Comparison of ENCODE assay signal across 16 mouse cellular contexts in the genomic region with DNA sequence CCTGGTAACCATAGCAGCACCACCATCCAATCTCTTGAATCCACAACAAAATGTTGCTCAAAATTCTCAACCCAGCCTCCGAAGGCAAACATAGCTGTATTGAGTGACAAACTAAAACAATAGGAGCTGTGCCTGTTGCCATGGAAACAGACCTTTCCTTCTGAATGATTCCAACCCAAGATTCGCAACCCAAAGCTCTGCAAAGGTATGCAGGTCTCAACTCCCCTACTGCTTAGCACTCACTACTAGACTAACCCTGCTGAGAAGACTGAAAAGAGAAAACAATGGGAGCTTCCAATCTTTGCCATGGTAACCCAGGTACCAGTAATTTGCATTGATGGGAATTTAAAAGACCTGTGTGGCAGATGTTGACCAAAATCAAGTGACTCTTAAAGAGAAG.
DNase-seq lines count a peak whose midpoint lies in the region; ATAC-seq lines count a peak whose summit lies in the region.
"Had no signal": no experiment of that assay in that cellular context is flagged by ENCODE, and none has a peak within 500 bp of the region (broad histone marks: within the 10 kb centered on the region; RNA-seq: fewer than 3 reads in every experiment).

No protein-coding gene starts in this region.

- no peaks in the 10 kb centered on the region for H3K27me3 ChIP-seq in forebrain, embryonic 16.5 days (replicated peaks; ENCODE audit: control insufficient read depth, insufficient read depth, low read length)
- no peaks in the 10 kb centered on the region for H3K27me3 ChIP-seq in midbrain, embryonic 13.5 days
- H3K27me3 ChIP-seq: stomach, embryonic 15.5 days had no signal

- ATAC-seq in forebrain, embryonic 16.5 days, result peak; percentile 69
- 0 out of 2 replicates have a peak, but pooled peaks have one; percentile 43 for ATAC-seq in midbrain, embryonic 13.5 days

- H3K9ac ChIP-seq in forebrain, embryonic 16.5 days (replicated peaks; ENCODE audit: low read depth, low read length), result no peak overlapping the region
- no peak overlapping the region for H3K9ac ChIP-seq in midbrain, embryonic 13.5 days (replicated peaks)
- H3K9ac ChIP-seq: stomach, embryonic 15.5 days had no signal

- H3K36me3 ChIP-seq in forebrain, embryonic 16.5 days (ENCODE audit: control insufficient read depth, insufficient read depth), result no peaks in the 10 kb centered on the region
- no peaks in the 10 kb centered on the region for H3K36me3 ChIP-seq in midbrain, embryonic 13.5 days
- H3K36me3 ChIP-seq: heart, embryonic 10.5 days; stomach, embryonic 15.5 days had no signal

- H3K27ac ChIP-seq in forebrain, embryonic 16.5 days (ENCODE audit: low read length), result no peak overlapping the region
- no peak overlapping the region for H3K27ac ChIP-seq in midbrain, embryonic 13.5 days
- H3K27ac ChIP-seq: heart, embryonic 10.5 days; macrophage; stomach, embryonic 15.5 days had no signal

- H3K9me3 ChIP-seq in forebrain, embryonic 16.5 days (ENCODE audit: control insufficient read depth, low read length), result no peaks in the 10 kb centered on the region
- H3K9me3 ChIP-seq in midbrain, embryonic 13.5 days, result no peaks in the 10 kb centered on the region
- H3K9me3 ChIP-seq: heart, embryonic 10.5 days; stomach, embryonic 15.5 days had no signal

- WGBS in forebrain, embryonic 16.5 days, result 4% methylated on average over 2 of the region's 2 CpGs
- 8% methylated on average over 2 of the region's 2 CpGs for WGBS in midbrain, embryonic 13.5 days

- H3K4me1 ChIP-seq in forebrain, embryonic 16.5 days (replicated peaks; ENCODE audit: control insufficient read depth, insufficient read depth, low read length), result no peaks in the 10 kb centered on the region
- no peaks in the 10 kb centered on the region; the same call in 1 of the 2 replicates for H3K4me1 ChIP-seq in midbrain, embryonic 13.5 days (replicated peaks)
- H3K4me1 ChIP-seq: heart, embryonic 10.5 days; stomach, embryonic 15.5 days had no signal

- no peak overlapping the region for H3K4me3 ChIP-seq in forebrain, embryonic 16.5 days (replicated peaks; ENCODE audit: low read length)
- H3K4me3 ChIP-seq in midbrain, embryonic 13.5 days (replicated peaks), result no peak overlapping the region
- H3K4me3 ChIP-seq: heart, embryonic 10.5 days; stomach, embryonic 15.5 days had no signal

- DNase-seq in R1 (ENCODE audit: low read depth, low spot score), result peak; percentile 99
- DNase-seq in embryo, embryonic 10 days (ENCODE audit: low spot score), result peak; percentile 64
- DNase-seq in frontal cortex, postnatal 10 days (ENCODE audit: low spot score in 2 of 2), result no peak
- DNase-seq in c-Kit-positive CD71-positive TER-119-positive erythroid progenitor cells, embryonic 14.5 days (ENCODE audit: low spot score), result no peak
- no peak for DNase-seq in frontal cortex, postnatal 14 days (ENCODE audit: low spot score in 2 of 2)
- DNase-seq in urinary bladder, adult 2 months (ENCODE audit: low spot score), result no peak
- DNase-seq: cerebellum, postnatal 25 days; heart, postnatal 36 days; kidney, adult 11 months; kidney, postnatal 4 days; thymus, postnatal 25 days had no signal

- H3K4me2 ChIP-seq in forebrain, embryonic 16.5 days (ENCODE audit: low read length), result no peak overlapping the region
- no peak overlapping the region for H3K4me2 ChIP-seq in midbrain, embryonic 13.5 days (replicated peaks)
- H3K4me2 ChIP-seq: stomach, embryonic 15.5 days had no signal

Comparison
In these comparisons a context has a peak if more than half of its experiments do, and no peak if none do; other contexts are left out.
1. DNase-seq: peak in R1 (single experiment) and embryo, embryonic 10 days (single experiment); none in frontal cortex, postnatal 10 days (0 of 2), c-Kit-positive CD71-positive TER-119-positive erythroid progenitor cells, embryonic 14.5 days (single experiment), frontal cortex, postnatal 14 days (0 of 2) and urinary bladder, adult 2 months (single experiment).